Mouse (Mus musculus): ENCODE data around the gene Rgs6.

- TF ChIP-seq CTCF (conservative IDR thresholded peaks at IDR 0.05; ENCODE audit: insufficient read depth, insufficient read length, low read depth, low read length) (no peak), POLR2A (IDR thresholded peaks at IDR 0.05; ENCODE audit: low read depth, low read length) (no peak)
Measured at GRCm38 (mm10) chr12:83000957-83001356, 412.9 kb downstream of the Rgs6 start.

Data from kidney, adult 2 months (tissue).